Mouse (Mus musculus): ENCODE measurements around the gene Kcnh2. TPM values are rescaled to one million over a fixed set of nuclear protein-coding genes. Genes with fewer than 3 reads are reported as not detected.

Gene Kcnh2
- total RNA-seq, 2 experiments from 2014 or later = 28.6 to 32.8 TPM

- H3K4me3 ChIP-seq = no peak overlapping the region
Measured at GRCm38 (mm10) chr5:24374216-24374615, 22.8 kb upstream of the Kcnh2 start.

GRCm38 (mm10) chr5:24373807-24374206 is 22.4 kb upstream of the Kcnh2 start:
- DNase-seq (ENCODE audit: extremely low spot score in 1 of 2, low spot score in 2 of 2) = no peak
- H3K27ac ChIP-seq = no peak overlapping the region
- intact Hi-C loops (cut with DNase I) = no loop called here
- H3K4me3 ChIP-seq = no peak overlapping the region
- no peak for TF ChIP-seq CTCF (IDR thresholded peaks at IDR 0.05)

More at GRCm38 (mm10) chr5:24374216-24374615, 22.8 kb upstream of the Kcnh2 start:
- intact Hi-C loops (cut with DNase I) = no loop called here
- no peak for TF ChIP-seq CTCF (IDR thresholded peaks at IDR 0.05)
- H3K27ac ChIP-seq = no peak overlapping the region
- DNase-seq (ENCODE audit: extremely low spot score in 1 of 2, low spot score in 2 of 2) = no peak

- Histone ChIP-seq H3K27ac (no peak overlapping the region), H3K4me3 (no peak overlapping the region)
- DNase-seq (ENCODE audit: extremely low spot score in 1 of 2, low spot score in 2 of 2) = no peak
- TF ChIP-seq CTCF (IDR thresholded peaks at IDR 0.05) = no peak
- intact Hi-C loops (cut with DNase I) = no loop called here
Measured at GRCm38 (mm10) chr5:24369767-24370166, 18.4 kb upstream of the Kcnh2 start.

- intact Hi-C loops (cut with DNase I) = no loop called here
- Histone ChIP-seq H3K4me3 (no peak overlapping the region), H3K27ac (no peak overlapping the region)
- no peak for DNase-seq (ENCODE audit: extremely low spot score in 1 of 2, low spot score in 2 of 2)
- no peak for TF ChIP-seq CTCF (IDR thresholded peaks at IDR 0.05)
Measured at GRCm38 (mm10) chr5:24366426-24366825, 15.0 kb upstream of the Kcnh2 start.

- DNase-seq (ENCODE audit: extremely low spot score in 1 of 2, low spot score in 2 of 2) = no peak
- no peak for TF ChIP-seq CTCF (IDR thresholded peaks at IDR 0.05)
- peak overlapping the region; percentile 34; the same call in 1 of the 2 replicates for H3K4me3 ChIP-seq
- peak overlapping the region; percentile 58; the same call in 1 of the 2 replicates for H3K27ac ChIP-seq
- intact Hi-C loops (cut with DNase I) = no loop called here
Measured at GRCm38 (mm10) chr5:24365528-24365927, 14.1 kb upstream of the Kcnh2 start.

GRCm38 (mm10) chr5:24364963-24365362 is 13.6 kb upstream of the Kcnh2 start:
- peak overlapping the region; percentile 58; the same call in 1 of the 2 replicates for H3K27ac ChIP-seq
- DNase-seq (ENCODE audit: extremely low spot score in 1 of 2, low spot score in 2 of 2) = no peak
- H3K4me3 ChIP-seq = peak overlapping the region; percentile 34
- no peak for TF ChIP-seq CTCF (IDR thresholded peaks at IDR 0.05)
- intact Hi-C loops (cut with DNase I) = loop anchor here (5.0 kb wide), 1 partner anchor 198 kb away; no protein-coding TSS in a partner anchor

- Histone ChIP-seq H3K4me3 (peak within 1 kb of the TSS; percentile 34), H3K27ac (peak within 1 kb of the TSS; percentile 58; the same call in 1 of the 2 replicates)
- intact Hi-C loops (cut with DNase I) = loop anchor here (5.0 kb wide), 1 partner anchor 197 kb away; no protein-coding TSS in a partner anchor
- TF ChIP-seq CTCF (IDR thresholded peaks at IDR 0.05) = no peak
- no peak for DNase-seq (ENCODE audit: extremely low spot score in 1 of 2, low spot score in 2 of 2)
Measured at GRCm38 (mm10) chr5:24364508-24364907, 13.1 kb upstream of the Kcnh2 start, which contains the start of gene Nos3. Nos3 (plus strand) TSS chr5:24364810.

- no peak for TF ChIP-seq CTCF (IDR thresholded peaks at IDR 0.05)
- no peak for DNase-seq (ENCODE audit: extremely low spot score in 1 of 2, low spot score in 2 of 2)
- Histone ChIP-seq H3K27ac (peak overlapping the region; percentile 24; the same call in 1 of the 2 replicates), H3K4me3 (no peak overlapping the region)
- intact Hi-C loops (cut with DNase I) = loop anchor here (5.0 kb wide), 1 partner anchor 197 kb away; no protein-coding TSS in a partner anchor
Measured at GRCm38 (mm10) chr5:24364061-24364460, 12.7 kb upstream of the Kcnh2 start.

- no peak overlapping the region for H3K27ac ChIP-seq
- TF ChIP-seq CTCF (IDR thresholded peaks at IDR 0.05) = no peak
- intact Hi-C loops (cut with DNase I) = loop anchor here (5.0 kb wide), 1 partner anchor 196 kb away; no protein-coding TSS in a partner anchor
- no peak for DNase-seq (ENCODE audit: extremely low spot score in 1 of 2, low spot score in 2 of 2)
- H3K4me3 ChIP-seq = no peak overlapping the region
Measured at GRCm38 (mm10) chr5:24363467-24363866, 12.1 kb upstream of the Kcnh2 start.

- TF ChIP-seq CTCF (IDR thresholded peaks at IDR 0.05) = peak; percentile 98
- peak; percentile 78 to 87 for DNase-seq (ENCODE audit: extremely low spot score in 1 of 2, low spot score in 2 of 2)
- no peak overlapping the region for H3K4me3 ChIP-seq
- H3K27ac ChIP-seq = no peak overlapping the region
- intact Hi-C loops (cut with DNase I) = loop anchor here (1.0 to 5.0 kb wide), 2 partner anchors 95 to 194 kb away; no protein-coding TSS in a partner anchor
Measured at GRCm38 (mm10) chr5:24360792-24361454, 9.5 kb upstream of the Kcnh2 start.

GRCm38 (mm10) chr5:24357461-24357860 is 6.1 kb upstream of the Kcnh2 start:
- peak; percentile 26 for TF ChIP-seq CTCF (IDR thresholded peaks at IDR 0.05)
- H3K4me3 ChIP-seq = no peak overlapping the region
- intact Hi-C loops (cut with DNase I) = no loop called here
- no peak overlapping the region for H3K27ac ChIP-seq
- no peak for DNase-seq (ENCODE audit: extremely low spot score in 1 of 2, low spot score in 2 of 2)

- H3K27ac ChIP-seq = no peak overlapping the region
- DNase-seq (ENCODE audit: extremely low spot score in 1 of 2, low spot score in 2 of 2) = peak in 1 of 2 experiments; percentile 23
- no peak for TF ChIP-seq CTCF (IDR thresholded peaks at IDR 0.05)
- intact Hi-C loops (cut with DNase I) = no loop called here
- no peak overlapping the region for H3K4me3 ChIP-seq
Measured at GRCm38 (mm10) chr5:24356764-24357163, 5.4 kb upstream of the Kcnh2 start.

Data from left cerebral cortex, adult 2 months (tissue).